Mouse (Mus musculus): ENCODE measurements around the gene Traf3. TPM values are rescaled to one million over a fixed set of nuclear protein-coding genes. Genes with fewer than 3 reads are reported as not detected.

The Traf3 gene
- polyA plus RNA-seq, 1 experiment from 2014 or later, result 4.4 TPM

GRCm38 (mm10) chr12:111274447-111275149 is 108.4 kb downstream of the Traf3 start:
- TF ChIP-seq CTCF (IDR thresholded peaks at IDR 0.05; ENCODE audit: low read depth), result no peak
- TF ChIP-seq EP300 (optimal IDR thresholded peaks at IDR 0.05), result no peak
- Histone ChIP-seq H3K27me3 (ENCODE audit: control insufficient read depth, insufficient read depth, low read length) (peaks cover 22% of the 10 kb centered on the region), H3K4me1 (replicated peaks; ENCODE audit: control insufficient read depth, insufficient read depth) (peaks cover 5% of the 10 kb centered on the region; the same call in 1 of the 2 replicates), H3K36me3 (ENCODE audit: control insufficient read depth, insufficient read depth, low read length) (no peaks in the 10 kb centered on the region), H3K27ac (replicated peaks) (no peak overlapping the region), H3K4me3 (ENCODE audit: low read depth, low read length) (peak overlapping the region; percentile 38), H3K9ac (ENCODE audit: low read length) (peak overlapping the region; percentile 31; the same call in 1 of the 2 replicates), H3K4me2 (replicated peaks; ENCODE audit: low read depth) (peak overlapping the region; percentile 61), H3K9me3 (ENCODE audit: control insufficient read depth, low read length) (no peaks in the 10 kb centered on the region)
- DNase-seq (ENCODE audit: low spot score), result no peak
- ATAC-seq (ENCODE audit: low FRiP score, low TSS enrichment), result no peak
- 2% methylated on average over 52 of the region's 80 CpGs for WGBS

- ATAC-seq (ENCODE audit: low FRiP score, low TSS enrichment) (0 out of 2 replicates have a peak, but pooled peaks have one; percentile 35), DNase-seq (ENCODE audit: low spot score) (peak; percentile 54)
- 2% methylated on average over 55 of the region's 58 CpGs for WGBS
- Histone ChIP-seq H3K27ac (replicated peaks) (no peak overlapping the region), H3K36me3 (ENCODE audit: control insufficient read depth, insufficient read depth, low read length) (no peaks in the 10 kb centered on the region), H3K4me2 (replicated peaks; ENCODE audit: low read depth) (peak overlapping the region; percentile 61), H3K9ac (ENCODE audit: low read length) (peak overlapping the region; percentile 31; the same call in 1 of the 2 replicates), H3K4me3 (ENCODE audit: low read depth, low read length) (peak overlapping the region; percentile 38), H3K27me3 (ENCODE audit: control insufficient read depth, insufficient read depth, low read length) (peaks cover 22% of the 10 kb centered on the region), H3K9me3 (ENCODE audit: control insufficient read depth, low read length) (no peaks in the 10 kb centered on the region), H3K4me1 (replicated peaks; ENCODE audit: control insufficient read depth, insufficient read depth) (peaks cover 5% of the 10 kb centered on the region; the same call in 1 of the 2 replicates)
- TF ChIP-seq CTCF (IDR thresholded peaks at IDR 0.05; ENCODE audit: low read depth) (no peak), EP300 (optimal IDR thresholded peaks at IDR 0.05) (no peak)
These were observed 109.1 kb downstream of the Traf3 start for GRCm38 (mm10) chr12:111275150-111275841.

- no peak for TF ChIP-seq CTCF (IDR thresholded peaks at IDR 0.05; ENCODE audit: low read depth)
- TF ChIP-seq EP300 (optimal IDR thresholded peaks at IDR 0.05), result no peak
- no peak overlapping the region for H3K9ac ChIP-seq (ENCODE audit: low read length)
- no peaks in the 10 kb centered on the region for H3K9me3 ChIP-seq (ENCODE audit: control insufficient read depth, low read length)
- DNase-seq (ENCODE audit: low spot score), result no peak
- H3K4me2 ChIP-seq (replicated peaks; ENCODE audit: low read depth), result no peak overlapping the region
- 51% methylated on average over 6 of the region's 6 CpGs for WGBS
- no peak overlapping the region for H3K4me3 ChIP-seq (ENCODE audit: low read depth, low read length)
- ATAC-seq (ENCODE audit: low FRiP score, low TSS enrichment), result no peak
- peaks cover 14% of the 10 kb centered on the region; the same call in 1 of the 2 replicates for H3K27me3 ChIP-seq (ENCODE audit: control insufficient read depth, insufficient read depth, low read length)
- no peak overlapping the region for H3K27ac ChIP-seq (replicated peaks)
- H3K4me1 ChIP-seq (replicated peaks; ENCODE audit: control insufficient read depth, insufficient read depth), result peaks cover 5% of the 10 kb centered on the region; the same call in 1 of the 2 replicates
- H3K36me3 ChIP-seq (ENCODE audit: control insufficient read depth, insufficient read depth, low read length), result no peaks in the 10 kb centered on the region
These were observed 110.2 kb downstream of the Traf3 start for GRCm38 (mm10) chr12:111276371-111276770.

GRCm38 (mm10) chr12:111283573-111283972 is 117.4 kb downstream of the Traf3 start:
- WGBS, result 79% methylated on average over 4 of the region's 4 CpGs

GRCm38 (mm10) chr12:111284532-111284931 is 118.4 kb downstream of the Traf3 start:
- H3K9ac ChIP-seq (ENCODE audit: low read length), result no peak overlapping the region
- ATAC-seq (ENCODE audit: low FRiP score, low TSS enrichment) (0 out of 2 replicates have a peak, but pooled peaks have one; percentile 6), DNase-seq (ENCODE audit: low spot score) (peak; percentile 47)
- H3K27me3 ChIP-seq (ENCODE audit: control insufficient read depth, insufficient read depth, low read length), result no peaks in the 10 kb centered on the region
- TF ChIP-seq EP300 (optimal IDR thresholded peaks at IDR 0.05) (no peak), CTCF (IDR thresholded peaks at IDR 0.05; ENCODE audit: low read depth) (no peak)
- H3K4me3 ChIP-seq (ENCODE audit: low read depth, low read length), result no peak overlapping the region
- H3K4me2 ChIP-seq (replicated peaks; ENCODE audit: low read depth), result no peak overlapping the region
- 29% methylated on average over 10 of the region's 10 CpGs for WGBS
- H3K4me1 ChIP-seq (replicated peaks; ENCODE audit: control insufficient read depth, insufficient read depth), result no peaks in the 10 kb centered on the region
- H3K9me3 ChIP-seq (ENCODE audit: control insufficient read depth, low read length), result no peaks in the 10 kb centered on the region
- no peaks in the 10 kb centered on the region for H3K36me3 ChIP-seq (ENCODE audit: control insufficient read depth, insufficient read depth, low read length)
- no peak overlapping the region for H3K27ac ChIP-seq (replicated peaks)

More at GRCm38 (mm10) chr12:111283573-111283972, 117.4 kb downstream of the Traf3 start:
- Histone ChIP-seq H3K9ac (ENCODE audit: low read length) (no peak overlapping the region), H3K9me3 (ENCODE audit: control insufficient read depth, low read length) (no peaks in the 10 kb centered on the region), H3K4me2 (replicated peaks; ENCODE audit: low read depth) (no peak overlapping the region), H3K27ac (replicated peaks) (no peak overlapping the region), H3K27me3 (ENCODE audit: control insufficient read depth, insufficient read depth, low read length) (no peaks in the 10 kb centered on the region), H3K4me1 (replicated peaks; ENCODE audit: control insufficient read depth, insufficient read depth) (no peaks in the 10 kb centered on the region), H3K4me3 (ENCODE audit: low read depth, low read length) (no peak overlapping the region), H3K36me3 (ENCODE audit: control insufficient read depth, insufficient read depth, low read length) (no peaks in the 10 kb centered on the region)
- ATAC-seq (ENCODE audit: low FRiP score, low TSS enrichment) (no peak), DNase-seq (ENCODE audit: low spot score) (no peak)
- TF ChIP-seq CTCF (IDR thresholded peaks at IDR 0.05; ENCODE audit: low read depth) (no peak), EP300 (optimal IDR thresholded peaks at IDR 0.05) (no peak)

All from stomach, postnatal 0 days (tissue).